Mouse (Mus musculus) intestine, embryonic 14.5 days (tissue): Measurements from ENCODE around the gene Ppfia3. TPM values are rescaled to one million over a fixed set of nuclear protein-coding genes. Genes with fewer than 3 reads are reported as not detected.
"Not testable (repeated sequence)": the region's sequence is repeated elsewhere in the genome, so short reads cannot be mapped to it uniquely, and the experiment has no call there.

Source experiments
- ATAC-seq: fragments of 200-750 bp; cut with Nextera tagmentation; replicated peaks from 2 replicates; pipeline ENCODE4 v1.8.0; 2017; ENCODE audit warnings: low read depth, moderate number of reproducible peaks, moderate TSS enrichment, moderate library complexity; ENCODE audit not compliant: low FRiP score, low TSS enrichment
- DNase-seq: peaks from one replicate; pipeline ENCODE4 v3.0.0-alpha.2; 2018; ENCODE audit warnings: low spot score
- H3K27ac ChIP-seq: fragments of 300-500 bp; sonication (generic); 2 replicates; pipeline ENCODE4 v1.5.1; 2014; ENCODE audit warnings: low read depth, mild to moderate bottlenecking, control low read depth
- H3K27me3 ChIP-seq: fragments of 300-500 bp; sonication (generic); replicated peaks from 2 replicates; pipeline ENCODE4 v1.6.1; 2014; ENCODE audit warnings: low read length, control low read depth; ENCODE audit not compliant: control insufficient read depth, insufficient read depth
- H3K36me3 ChIP-seq: fragments of 300-500 bp; sonication (generic); 2 replicates; pipeline ENCODE4 v1.6.1; 2014; ENCODE audit warnings: low read length, control low read depth; ENCODE audit not compliant: control insufficient read depth, insufficient read depth
- H3K4me1 ChIP-seq: fragments of 300-500 bp; sonication (generic); replicated peaks from 2 replicates; pipeline ENCODE4 v1.6.1; 2014; ENCODE audit warnings: low read length, control low read depth, mixed read lengths; ENCODE audit not compliant: control insufficient read depth, insufficient read depth
- H3K4me2 ChIP-seq: fragments of 300-500 bp; sonication (generic); 2 replicates; pipeline ENCODE4 v1.6.1; 2014; ENCODE audit warnings: low read length
- H3K4me3 ChIP-seq: fragments of 300-500 bp; sonication (generic); 2 replicates; pipeline ENCODE4 v1.5.1; 2014; ENCODE audit warnings: low read depth, low read length, control low read depth, mixed read lengths
- H3K9ac ChIP-seq: fragments of 300-500 bp; sonication (generic); 2 replicates; pipeline ENCODE4 v1.6.1; 2014; ENCODE audit warnings: mild to moderate bottlenecking, low read length
- H3K9me3 ChIP-seq: fragments of 300-500 bp; sonication (generic); 2 replicates; pipeline ENCODE4 v1.6.1; 2016; ENCODE audit warnings: low read length, control low read depth; ENCODE audit not compliant: control insufficient read depth
- WGBS: fragments of 180-500 bp; shearing (Covaris S2); extraction: QIAGEN DNeasy Blood & Tissue Kit; methylation state at CpG from one replicate; pipeline ENCODE4 v1.1.7; 2014; 5-methylcytosine and 5-hydroxymethylcytosine counted together
- polyA plus RNA-seq: library from polyadenylated mRNA; unstranded; fragments of >200 nt; fragmentation: Nextera tagmentation; extraction: Ambion mirVana; gene quantifications from 2 replicates; pipeline ENCODE4 v1.2.1, GENCODE M21; 2014

Ppfia3 gene
- polyA plus RNA-seq, 1 experiment from 2014 or later: 5.5 TPM

DNA sequence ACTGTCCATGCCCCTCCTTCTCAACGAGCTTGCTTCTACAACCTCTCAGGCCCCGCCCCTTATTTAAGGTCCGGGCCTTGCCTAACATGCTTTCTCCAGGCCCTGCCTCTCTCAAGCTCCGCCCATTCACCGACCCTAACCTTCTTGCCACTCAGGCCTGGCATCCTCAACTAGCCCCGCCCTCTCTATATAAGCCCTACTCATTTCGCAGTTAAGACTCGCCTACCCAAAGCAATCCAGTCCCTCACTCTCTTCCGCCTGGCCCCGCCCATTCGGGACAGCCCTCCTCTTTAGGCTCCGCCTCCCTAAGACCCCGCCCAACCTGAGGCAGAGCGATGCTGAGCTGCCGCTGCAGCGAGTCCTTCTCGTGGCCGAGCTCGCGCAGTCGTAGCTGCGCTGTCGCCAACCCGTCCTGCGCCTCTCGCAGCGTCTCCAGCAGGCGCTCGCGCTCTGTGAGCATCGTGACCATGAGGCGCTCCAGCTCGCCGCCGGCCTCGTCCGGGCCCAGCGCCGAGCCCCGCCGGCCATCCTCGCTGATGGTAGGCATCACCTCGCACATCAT, 5.5 kb downstream of the Ppfia3 start:
- Histone ChIP-seq H3K4me1 (peaks cover 12% of the 10 kb centered on the region), H3K4me2 (peak overlapping the region; percentile 85), H3K9ac (peak overlapping the region; percentile 31; the same call in 1 of the 2 replicates), H3K4me3 (peak overlapping the region; percentile 48), H3K27ac (no peak overlapping the region), H3K9me3 (no peaks in the 10 kb centered on the region), H3K27me3 (peaks cover 55% of the 10 kb centered on the region), H3K36me3 (no peaks in the 10 kb centered on the region)
- under 1% methylated on average over 43 of the region's 43 CpGs for WGBS
- DNase-seq: peak; percentile 89
- ATAC-seq: peak; percentile 82

DNA sequence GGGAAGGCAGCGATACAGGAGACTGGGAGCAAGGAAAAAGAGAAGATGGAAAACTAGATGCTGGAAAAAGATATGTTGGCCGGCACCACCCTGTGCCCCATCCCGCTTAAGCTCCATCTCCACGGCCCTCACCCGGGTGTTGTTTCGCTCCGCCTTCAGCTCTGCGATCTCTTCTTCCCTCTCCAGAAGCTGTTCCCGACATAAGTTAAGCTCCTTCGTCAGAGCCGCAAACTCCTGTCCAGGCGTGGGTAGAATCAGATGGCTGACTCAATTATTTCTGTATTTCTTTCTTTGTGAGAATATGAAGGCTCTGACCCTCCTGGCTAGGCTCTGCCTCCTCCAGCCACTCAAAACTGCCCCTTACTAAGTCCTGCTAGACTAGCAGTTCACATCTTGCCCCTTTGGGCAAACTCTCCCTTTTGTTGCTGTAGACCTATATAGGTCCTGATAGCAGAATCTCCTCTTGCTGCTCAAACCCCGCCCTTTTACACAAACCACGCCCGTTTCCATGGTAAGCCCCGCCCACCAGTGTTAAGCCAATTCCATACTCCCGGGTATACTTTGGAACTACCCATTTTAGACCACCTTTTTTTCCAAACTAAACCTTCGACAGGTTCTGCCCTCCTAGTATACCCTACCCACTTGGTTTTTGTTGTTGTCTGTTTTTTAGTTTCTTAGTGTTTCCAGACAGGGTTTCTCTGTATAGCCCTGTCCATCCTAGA, 6.3 kb downstream of the Ppfia3 start:
- DNase-seq (no peak), ATAC-seq (no peak)
- peaks cover 10% of the 10 kb centered on the region for H3K4me1 ChIP-seq
- H3K4me3 ChIP-seq: peak overlapping the region; percentile 48
- H3K4me2 ChIP-seq: peak overlapping the region; percentile 85
- no peak overlapping the region for H3K9ac ChIP-seq
- no peaks in the 10 kb centered on the region for H3K9me3 ChIP-seq
- H3K36me3 ChIP-seq: no peaks in the 10 kb centered on the region
- WGBS: 53% methylated on average over 18 of the region's 18 CpGs
- no peak overlapping the region for H3K27ac ChIP-seq
- H3K27me3 ChIP-seq: peaks cover 51% of the 10 kb centered on the region

DNA sequence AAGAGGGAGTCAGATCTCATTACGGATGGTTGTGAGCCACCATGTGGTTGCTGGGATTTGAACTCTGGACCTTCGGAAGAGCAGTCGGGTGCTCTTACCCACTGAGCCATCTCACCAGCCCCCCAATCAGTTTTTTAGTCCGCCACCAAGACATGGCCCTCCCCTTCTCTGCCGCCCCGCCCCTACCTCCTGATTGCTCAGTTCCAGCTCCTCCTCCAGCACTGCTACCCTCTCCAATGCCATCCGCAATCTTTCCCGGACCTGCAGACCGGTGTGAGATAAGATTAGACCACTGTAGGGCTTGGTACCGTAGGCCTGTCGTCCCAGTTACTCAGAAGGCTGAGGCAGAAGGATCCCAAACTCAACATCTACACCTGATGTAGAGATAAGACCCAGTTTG, 7.7 kb downstream of the Ppfia3 start:
- H3K27me3 ChIP-seq: peaks cover 39% of the 10 kb centered on the region
- ATAC-seq, H3K27ac ChIP-seq, H3K9ac ChIP-seq, H3K4me1 ChIP-seq, H3K4me3 ChIP-seq, DNase-seq, H3K9me3 ChIP-seq, H3K4me2 ChIP-seq, H3K36me3 ChIP-seq: not testable (repeated sequence)
- 59% methylated on average over 10 of the region's 11 CpGs for WGBS

DNA sequence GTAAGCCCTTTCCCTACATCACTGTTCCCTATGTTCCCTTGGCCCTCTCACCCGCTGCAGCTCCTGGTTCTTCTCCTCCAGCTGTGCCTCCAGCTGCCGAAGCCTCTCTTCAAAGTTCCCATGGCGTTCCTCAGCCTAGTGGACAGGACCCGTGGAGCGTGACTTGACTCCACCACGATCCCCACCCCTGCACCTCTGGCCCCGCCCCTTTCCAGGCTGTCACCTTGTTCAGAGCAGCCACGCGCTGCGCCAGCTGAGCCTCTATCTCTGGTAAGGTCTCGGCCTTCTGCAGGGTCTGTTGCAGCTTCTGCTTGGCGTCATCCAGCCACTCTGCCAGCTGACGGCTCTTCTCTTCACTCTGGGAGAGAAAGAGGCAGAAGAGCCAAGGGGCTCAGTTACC, 10.7 kb downstream of the Ppfia3 start:
- Histone ChIP-seq H3K27me3 (peaks cover 12% of the 10 kb centered on the region), H3K9me3 (no peaks in the 10 kb centered on the region), H3K27ac (no peak overlapping the region), H3K4me2 (no peak overlapping the region), H3K4me1 (no peaks in the 10 kb centered on the region), H3K9ac (no peak overlapping the region), H3K4me3 (no peak overlapping the region), H3K36me3 (no peaks in the 10 kb centered on the region)
- 44% methylated on average over 13 of the region's 13 CpGs for WGBS
- ATAC-seq (no peak), DNase-seq (no peak)

DNA sequence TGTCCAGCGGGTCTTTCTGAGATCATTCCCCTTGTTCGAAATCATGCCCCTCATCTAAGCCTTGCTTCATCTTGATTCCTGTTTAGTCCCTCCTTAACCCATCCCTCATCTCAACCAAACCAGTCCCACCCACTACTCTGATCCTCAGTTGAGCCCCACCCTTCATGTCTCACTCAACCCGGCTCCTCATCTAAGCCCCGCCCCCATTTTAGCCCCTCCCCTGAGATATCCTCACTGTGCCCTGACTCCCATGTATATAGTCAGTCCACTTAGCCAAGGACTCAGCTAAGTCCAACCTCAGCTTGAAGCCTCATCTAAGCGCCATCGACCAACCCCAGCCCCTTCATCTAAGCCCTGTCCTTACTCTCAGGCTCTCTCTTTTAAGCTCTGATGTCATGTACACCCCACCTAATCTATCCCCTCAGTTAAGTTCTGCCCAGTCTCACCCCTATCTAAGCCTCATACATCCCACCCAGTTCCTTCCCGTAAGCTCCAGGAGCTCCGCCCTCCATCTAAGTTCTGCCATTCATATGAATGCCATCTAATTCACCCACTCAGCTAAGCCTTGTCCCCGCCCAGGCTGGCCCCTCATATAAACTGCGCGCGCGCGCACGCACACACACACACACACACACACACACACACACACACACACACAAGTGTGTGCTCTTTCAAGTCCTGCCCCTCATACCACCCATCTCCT, 11.3 kb downstream of the Ppfia3 start:
- no peak for DNase-seq
- Histone ChIP-seq H3K4me3 (no peak overlapping the region), H3K4me1 (no peaks in the 10 kb centered on the region), H3K27ac (no peak overlapping the region), H3K9ac (no peak overlapping the region), H3K27me3 (peaks cover 8% of the 10 kb centered on the region; the same call in 1 of the 2 replicates), H3K4me2 (no peak overlapping the region), H3K9me3 (no peaks in the 10 kb centered on the region), H3K36me3 (no peaks in the 10 kb centered on the region)
- WGBS: 65% methylated on average over 15 of the region's 15 CpGs
- ATAC-seq: 0 out of 2 replicates have a peak, but pooled peaks have one; percentile 18

DNA sequence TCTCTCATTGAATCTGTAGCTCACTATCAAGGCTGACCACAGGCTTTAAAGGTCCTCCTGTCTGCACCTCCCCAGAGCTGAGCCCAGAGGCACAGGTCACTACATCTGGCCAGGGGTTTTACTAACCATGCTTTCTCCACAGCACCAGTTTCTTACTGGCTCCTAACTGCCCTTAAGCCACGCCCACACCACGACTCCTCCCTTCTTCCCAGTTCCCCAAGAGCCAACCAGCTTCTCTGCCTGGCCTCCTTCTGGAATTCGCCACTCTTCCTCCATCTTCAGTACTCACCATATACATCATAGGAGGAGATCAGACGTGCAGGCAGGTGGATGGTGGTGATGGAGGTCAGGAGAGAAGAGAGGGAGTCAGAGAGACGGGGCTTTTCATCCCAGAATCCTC, 13.8 kb downstream of the Ppfia3 start:
- 13% methylated on average over 5 of the region's 5 CpGs for WGBS
- Histone ChIP-seq H3K36me3 (no peaks in the 10 kb centered on the region), H3K27ac (no peak overlapping the region), H3K27me3 (no peaks in the 10 kb centered on the region), H3K4me2 (no peak overlapping the region), H3K4me3 (no peak overlapping the region), H3K9me3 (no peaks in the 10 kb centered on the region), H3K4me1 (no peaks in the 10 kb centered on the region), H3K9ac (no peak overlapping the region)
- DNase-seq: no peak
- no peak for ATAC-seq

DNA sequence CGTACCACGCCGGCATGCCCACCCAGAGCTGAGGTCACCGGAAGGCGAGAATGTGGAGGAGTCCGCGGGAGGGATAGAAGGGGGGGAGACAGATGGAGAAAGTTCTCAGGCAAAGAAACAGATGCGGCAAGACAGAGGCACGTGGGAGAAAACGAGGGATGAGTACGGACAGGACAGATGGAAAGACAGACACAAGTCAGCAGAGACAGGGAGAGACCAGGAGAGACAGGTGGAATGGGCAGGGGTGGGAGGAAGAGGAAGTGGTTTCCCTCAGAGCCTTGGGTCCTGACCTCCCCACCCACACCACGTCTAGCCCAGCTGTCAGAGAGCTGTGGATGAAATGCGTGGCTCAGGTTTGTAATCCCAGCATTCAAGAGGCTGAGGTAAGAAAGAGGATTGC, 19.9 kb downstream of the Ppfia3 start:
- H3K36me3 ChIP-seq: no peaks in the 10 kb centered on the region
- no peak overlapping the region for H3K4me2 ChIP-seq
- DNase-seq (no peak), ATAC-seq (no peak)
- no peaks in the 10 kb centered on the region for H3K9me3 ChIP-seq
- WGBS: 65% methylated on average over 13 of the region's 13 CpGs
- H3K4me3 ChIP-seq: no peak overlapping the region
- no peak overlapping the region for H3K9ac ChIP-seq
- no peaks in the 10 kb centered on the region for H3K4me1 ChIP-seq
- no peak overlapping the region for H3K27ac ChIP-seq
- no peaks in the 10 kb centered on the region for H3K27me3 ChIP-seq

DNA sequence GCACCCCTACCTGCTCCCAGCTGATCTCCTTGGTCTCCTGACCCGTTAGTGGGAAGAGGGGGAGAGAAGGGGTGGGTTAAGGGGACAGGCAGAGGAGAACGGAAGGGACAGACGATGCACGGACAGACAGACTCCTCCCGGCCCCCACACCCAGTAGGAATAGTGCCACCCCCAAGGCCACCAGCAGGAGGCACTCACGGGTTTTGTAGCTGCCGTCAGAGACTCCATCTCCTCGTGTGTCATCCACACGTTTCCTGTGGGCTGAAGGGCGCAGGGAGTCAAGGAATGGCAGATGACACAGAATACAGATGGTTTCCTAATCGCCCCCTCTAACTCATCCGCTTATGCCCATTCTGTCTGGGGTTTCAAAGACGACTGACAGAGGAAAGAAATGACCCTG, 23.3 kb downstream of the Ppfia3 start:
- no peaks in the 10 kb centered on the region for H3K9me3 ChIP-seq
- H3K4me1 ChIP-seq: peaks cover 17% of the 10 kb centered on the region
- 24% methylated on average over 13 of the region's 13 CpGs for WGBS
- no peak overlapping the region for H3K4me3 ChIP-seq
- ATAC-seq: no peak
- no peak overlapping the region for H3K9ac ChIP-seq
- no peak overlapping the region for H3K4me2 ChIP-seq
- H3K27me3 ChIP-seq: no peaks in the 10 kb centered on the region
- no peak for DNase-seq
- H3K27ac ChIP-seq: no peak overlapping the region
- no peaks in the 10 kb centered on the region for H3K36me3 ChIP-seq
